Mouse (Mus musculus): ENCODE results near the gene Lgr4. TPM values are rescaled to one million over a fixed set of nuclear protein-coding genes. Genes with fewer than 3 reads are reported as not detected.

Gene Lgr4
- total and polyA plus RNA-seq, 3 experiments, result 4.3 to 4.5 TPM; not detected in 1

DNA sequence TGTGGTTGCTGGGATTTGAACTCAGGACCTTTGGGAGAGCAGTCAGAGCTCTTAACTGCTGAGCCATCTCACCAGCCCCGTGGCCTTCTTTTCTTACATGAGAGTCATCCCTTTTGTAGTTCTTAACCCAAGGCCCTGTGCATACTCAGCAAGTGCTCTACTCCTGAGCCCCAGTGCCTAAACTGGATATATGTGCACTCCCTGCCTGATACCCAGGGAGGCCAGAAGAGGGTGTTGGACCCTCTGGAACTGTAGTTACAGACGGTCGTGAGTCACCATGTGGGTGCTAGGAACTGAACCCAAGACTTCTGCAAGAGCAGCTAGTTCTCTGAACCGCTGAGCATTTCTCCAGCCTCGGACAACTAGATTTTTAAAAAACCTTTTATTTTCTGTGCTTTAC lies 12.9 kb downstream of the Lgr4 start:
- H3K27me3 ChIP-seq (ENCODE audit: control insufficient read depth in 1 of 2, insufficient read depth in 2 of 2, low read length in 2 of 2), result no peaks in the 10 kb centered on the region
- DNase-seq (ENCODE audit: low read depth, low spot score), result no peak
- H3K4me3 ChIP-seq (ENCODE audit: control insufficient read depth in 1 of 2, insufficient read depth in 1 of 2, low read depth in 2 of 2, low read length in 2 of 2), result no peak overlapping the region
- H3K36me3 ChIP-seq (ENCODE audit: control insufficient read depth in 1 of 2, insufficient read depth in 2 of 2, low read length in 2 of 2), result peaks cover 0 to 4% of the 10 kb centered on the region in 2 experiments; a peak in 2 of 4 replicates
- no peak overlapping the region for H3K27ac ChIP-seq (ENCODE audit: control insufficient read depth, low read depth, low read length)
- TF ChIP-seq HCFC1 (IDR thresholded peaks at IDR 0.05; ENCODE audit: low read depth, low read length) (no peak), KAT2A (conservative IDR thresholded peaks at IDR 0.05; ENCODE audit: low read depth, low read length) (no peak), RCOR1 (IDR thresholded peaks at IDR 0.05; ENCODE audit: low read depth, low read length) (no peak), MXI1 (IDR thresholded peaks at IDR 0.05; ENCODE audit: low read depth, low read length) (no peak), MYB (IDR thresholded peaks at IDR 0.05; ENCODE audit: low read depth, low read length) (no peak), MAZ (IDR thresholded peaks at IDR 0.05; ENCODE audit: low read depth, low read length) (no peak), JUND (IDR thresholded peaks at IDR 0.05; ENCODE audit: low read depth, low read length) (no peak), CHD1 (IDR thresholded peaks at IDR 0.05; ENCODE audit: low read depth, low read length) (no peak), GATA1 (IDR thresholded peaks at IDR 0.05; ENCODE audit: low read depth, low read length) (no peak), POLR2A (IDR thresholded peaks at IDR 0.05; ENCODE audit: control insufficient read depth in 1 of 2, insufficient read depth in 1 of 2, low read depth in 1 of 2, low read length in 2 of 2, poor library complexity in 1 of 2) (no peak), USF1 (IDR thresholded peaks at IDR 0.05; ENCODE audit: low read depth, low read length) (no peak), CHD2 (IDR thresholded peaks at IDR 0.05; ENCODE audit: low read length) (no peak), RAD21 (IDR thresholded peaks at IDR 0.05; ENCODE audit: low read depth, low read length) (no peak), USF2 (IDR thresholded peaks at IDR 0.05; ENCODE audit: borderline replicate concordance in 1 of 2, insufficient read depth in 1 of 2, low read depth in 1 of 2, low read length in 2 of 2) (no peak), MEF2A (IDR thresholded peaks at IDR 0.05; ENCODE audit: extremely low read depth, insufficient replicate concordance, low read depth, low read length, poor library complexity, severe bottlenecking) (no peak), TBP (IDR thresholded peaks at IDR 0.05; ENCODE audit: low read depth, low read length) (no peak), MYC (IDR thresholded peaks at IDR 0.05; ENCODE audit: low read depth, low read length) (no peak), ETS1 (IDR thresholded peaks at IDR 0.05; ENCODE audit: low read depth, low read length) (no peak), MAFK (IDR thresholded peaks at IDR 0.05; ENCODE audit: borderline replicate concordance, low read depth, low read length) (no peak), ZC3H11A (IDR thresholded peaks at IDR 0.05; ENCODE audit: low read depth, low read length) (no peak)
- no peak overlapping the region for H3K9ac ChIP-seq (ENCODE audit: control insufficient read depth, low read depth, low read length, poor library complexity, severe bottlenecking)
- H3K4me1 ChIP-seq (ENCODE audit: control insufficient read depth in 1 of 2, insufficient read depth in 2 of 2, low read length in 2 of 2), result peaks cover 0 to 6% of the 10 kb centered on the region in 2 experiments; a peak in 2 of 4 replicates
- H3K79me2 ChIP-seq (ENCODE audit: control insufficient read depth, insufficient read depth, low read length, poor library complexity), result no peaks in the 10 kb centered on the region
- no peaks in the 10 kb centered on the region for H3K9me3 ChIP-seq (replicated peaks; ENCODE audit: insufficient read depth, low read length)

DNA sequence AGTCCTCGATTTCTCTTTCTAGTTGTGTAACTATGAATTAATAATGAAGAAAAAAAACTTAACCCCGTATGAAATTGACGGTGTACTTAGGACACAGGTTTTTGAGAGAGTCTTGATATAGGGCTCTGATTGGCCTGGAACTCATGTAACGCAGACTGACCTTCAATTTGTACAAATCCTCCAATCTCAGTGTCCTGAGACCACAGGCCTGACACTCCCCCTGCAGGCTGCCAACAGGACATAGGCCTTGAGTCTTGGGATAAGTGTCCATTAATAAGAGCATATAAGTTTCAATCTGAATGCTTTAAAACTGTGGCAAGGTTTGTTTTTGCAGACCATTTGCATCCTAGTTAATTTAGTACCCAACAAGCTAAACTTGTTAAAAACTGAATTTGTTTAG lies 13.3 kb downstream of the Lgr4 start:
- Histone ChIP-seq H3K4me3 (ENCODE audit: control insufficient read depth in 1 of 2, insufficient read depth in 1 of 2, low read depth in 2 of 2, low read length in 2 of 2) (no peak overlapping the region), H3K4me1 (ENCODE audit: control insufficient read depth in 1 of 2, insufficient read depth in 2 of 2, low read length in 2 of 2) (peaks cover 0 to 6% of the 10 kb centered on the region in 2 experiments; a peak in 2 of 4 replicates), H3K36me3 (ENCODE audit: control insufficient read depth in 1 of 2, insufficient read depth in 2 of 2, low read length in 2 of 2) (peaks cover 0 to 4% of the 10 kb centered on the region in 2 experiments; a peak in 2 of 4 replicates), H3K27ac (ENCODE audit: control insufficient read depth, low read depth, low read length) (no peak overlapping the region), H3K79me2 (ENCODE audit: control insufficient read depth, insufficient read depth, low read length, poor library complexity) (no peaks in the 10 kb centered on the region), H3K9me3 (replicated peaks; ENCODE audit: insufficient read depth, low read length) (no peaks in the 10 kb centered on the region), H3K27me3 (ENCODE audit: control insufficient read depth in 1 of 2, insufficient read depth in 2 of 2, low read length in 2 of 2) (no peaks in the 10 kb centered on the region), H3K9ac (ENCODE audit: control insufficient read depth, low read depth, low read length, poor library complexity, severe bottlenecking) (no peak overlapping the region)
- TF ChIP-seq MYC (IDR thresholded peaks at IDR 0.05; ENCODE audit: low read depth, low read length), result no peak
- TF ChIP-seq POLR2AphosphoS5 (IDR thresholded peaks at IDR 0.05; ENCODE audit: borderline replicate concordance, low read depth, low read length), result no peak
- no peak for TF ChIP-seq HCFC1 (IDR thresholded peaks at IDR 0.05; ENCODE audit: low read depth, low read length)
- TF ChIP-seq SMC3 (IDR thresholded peaks at IDR 0.05; ENCODE audit: low read depth, low read length), result no peak
- no peak for TF ChIP-seq KAT2A (conservative IDR thresholded peaks at IDR 0.05; ENCODE audit: low read depth, low read length)
- no peak for TF ChIP-seq CTCF (IDR thresholded peaks at IDR 0.05 in 2 of 3, conservative IDR thresholded peaks at IDR 0.05 in 1 of 3; ENCODE audit: control insufficient read depth in 1 of 3, insufficient read depth in 1 of 3, low read depth in 2 of 3, low read length in 3 of 3, poor library complexity in 1 of 3, severe bottlenecking in 1 of 3)
- no peak for TF ChIP-seq JUND (IDR thresholded peaks at IDR 0.05; ENCODE audit: low read depth, low read length)
- no peak for TF ChIP-seq MAFK (IDR thresholded peaks at IDR 0.05; ENCODE audit: borderline replicate concordance, low read depth, low read length)
- TF ChIP-seq TAL1 (IDR thresholded peaks at IDR 0.05; ENCODE audit: low read length), result no peak
- TF ChIP-seq RCOR1 (IDR thresholded peaks at IDR 0.05; ENCODE audit: low read depth, low read length), result no peak
- no peak for DNase-seq (ENCODE audit: low read depth, low spot score)

All from MEL (cell line).